Mouse (Mus musculus) heart, embryonic 14.5 days (tissue): Measurements from ENCODE around the gene Srpk2. TPM values are rescaled to one million over a fixed set of nuclear protein-coding genes. Genes with fewer than 3 reads are reported as not detected.

ENCODE experiments used
- ATAC-seq: fragments of 200-750 bp; cut with Nextera tagmentation; 2 replicates; pipeline ENCODE4 v1.8.0; 2017; ENCODE audit warnings: low read depth, moderate TSS enrichment; ENCODE audit not compliant: insufficient number of reproducible peaks, insufficient read depth, low FRiP score
- H3K27ac ChIP-seq, 2 experiments: fragments of 200-500 bp in 1 of 2; fragments of 300-500 bp in 1 of 2; sonication (generic) in 1 of 2; replicated peaks in 1 of 2; 2 replicates each; pipeline ENCODE4 v1.5.1; 2012 to 2014; ENCODE audit warnings: low read depth in 2 of 2, low read length in 2 of 2, control low read depth in 1 of 2, mild to moderate bottlenecking in 1 of 2, mixed read lengths in 1 of 2; ENCODE audit not compliant: control insufficient read depth in 1 of 2, insufficient read depth in 1 of 2
- H3K27me3 ChIP-seq: fragments of 300-500 bp; sonication (generic); 2 replicates; pipeline ENCODE4 v1.6.1; 2014; ENCODE audit warnings: mild to moderate bottlenecking, low read length, control low read depth; ENCODE audit not compliant: control insufficient read depth, insufficient read depth
- H3K36me3 ChIP-seq: fragments of 300-500 bp; sonication (generic); 2 replicates; pipeline ENCODE4 v1.6.1; 2014; ENCODE audit warnings: mild to moderate bottlenecking, control low read depth, low read length, mixed read lengths; ENCODE audit not compliant: control insufficient read depth, insufficient read depth
- H3K4me1 ChIP-seq, 2 experiments: fragments of 200-500 bp in 1 of 2; fragments of 300-500 bp in 1 of 2; sonication (generic) in 1 of 2; 2 replicates each; pipeline ENCODE4 v1.6.1; 2012 to 2014; ENCODE audit warnings: low read length in 2 of 2, control low read depth in 1 of 2, mixed read lengths in 1 of 2; ENCODE audit not compliant: control insufficient read depth in 2 of 2, insufficient read depth in 2 of 2
- H3K4me2 ChIP-seq: fragments of 300-500 bp; sonication (generic); 2 replicates; pipeline ENCODE4 v1.6.1; 2014; ENCODE audit warnings: mild to moderate bottlenecking, low read length
- H3K4me3 ChIP-seq, 2 experiments: fragments of 200-500 bp in 1 of 2; fragments of 300-500 bp in 1 of 2; sonication (generic) in 1 of 2; 2 replicates each; pipeline ENCODE4 v1.5.1; 2012 to 2014; ENCODE audit warnings: low read length in 2 of 2, mild to moderate bottlenecking in 2 of 2, control low read depth in 1 of 2, low read depth in 1 of 2, moderate library complexity in 1 of 2; ENCODE audit not compliant: control insufficient read depth in 1 of 2, insufficient read depth in 1 of 2
- H3K9ac ChIP-seq: fragments of 300-500 bp; sonication (generic); 2 replicates; pipeline ENCODE4 v1.6.1; 2014; ENCODE audit warnings: mild to moderate bottlenecking, low read length
- H3K9me3 ChIP-seq: fragments of 300-500 bp; sonication (generic); 2 replicates; pipeline ENCODE4 v1.6.1; 2016; ENCODE audit warnings: low read length, control low read depth; ENCODE audit not compliant: control insufficient read depth
- WGBS: fragments of 180-500 bp; shearing (Covaris S2); extraction: QIAGEN DNeasy Blood & Tissue Kit; methylation state at CpG from one replicate; pipeline ENCODE4 v1.1.7; 2014; 5-methylcytosine and 5-hydroxymethylcytosine counted together
- polyA plus RNA-seq: library from polyadenylated mRNA; unstranded; fragments of >200 nt; fragmentation: Nextera tagmentation; extraction: Ambion mirVana; gene quantifications from 2 replicates; pipeline ENCODE4 v1.2.1, GENCODE M21; 2014

Gene Srpk2
- polyA plus RNA-seq, 1 experiment from 2014 or later, result 49.6 TPM

DNA sequence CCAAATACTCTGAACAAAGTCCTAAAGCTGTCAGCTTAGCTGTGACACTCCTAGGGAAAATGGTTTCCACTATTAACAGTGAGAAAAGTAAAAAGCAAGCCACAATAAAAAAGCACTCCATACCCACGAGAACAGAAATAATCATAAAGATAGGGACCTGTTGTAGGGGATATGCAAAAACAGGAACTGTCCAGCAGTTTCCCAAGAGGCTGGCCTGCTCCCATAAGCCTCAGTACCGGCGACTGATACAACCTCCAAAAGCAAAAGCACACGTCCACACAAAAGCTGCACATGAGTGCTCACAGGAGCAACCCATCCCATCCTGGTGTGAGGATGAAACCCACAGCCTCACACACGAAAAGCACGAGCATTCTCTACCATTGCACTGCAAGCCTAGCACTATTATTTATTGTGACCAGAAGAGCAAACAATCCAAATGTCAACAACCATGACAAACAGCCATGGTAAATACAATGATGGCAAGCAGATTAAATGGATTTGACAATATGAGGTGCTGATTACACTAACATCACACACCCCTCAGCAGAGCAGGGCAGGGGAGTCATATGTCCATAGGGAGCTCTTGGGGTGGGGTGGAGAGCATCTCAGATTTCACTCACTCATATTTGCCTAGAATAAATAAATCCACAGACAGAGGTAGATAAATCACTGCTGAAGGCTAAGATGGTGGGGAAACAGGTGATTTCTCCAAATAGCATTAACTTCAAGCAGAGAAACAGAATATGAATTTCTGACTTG lies 107.9 kb downstream of the Srpk2 start:
- H3K4me2 ChIP-seq, result no peak overlapping the region
- ATAC-seq, result no peak
- peaks cover 0 to 13% of the 10 kb centered on the region in 2 experiments; a peak in 1 of 4 replicates for H3K4me1 ChIP-seq
- WGBS, result 57% methylated on average over 6 of the region's 6 CpGs
- H3K4me3 ChIP-seq, result no peak overlapping the region
- H3K27me3 ChIP-seq, result no peaks in the 10 kb centered on the region
- no peak overlapping the region for H3K27ac ChIP-seq
- H3K9ac ChIP-seq, result no peak overlapping the region
- H3K36me3 ChIP-seq, result no peaks in the 10 kb centered on the region
- no peaks in the 10 kb centered on the region for H3K9me3 ChIP-seq

DNA sequence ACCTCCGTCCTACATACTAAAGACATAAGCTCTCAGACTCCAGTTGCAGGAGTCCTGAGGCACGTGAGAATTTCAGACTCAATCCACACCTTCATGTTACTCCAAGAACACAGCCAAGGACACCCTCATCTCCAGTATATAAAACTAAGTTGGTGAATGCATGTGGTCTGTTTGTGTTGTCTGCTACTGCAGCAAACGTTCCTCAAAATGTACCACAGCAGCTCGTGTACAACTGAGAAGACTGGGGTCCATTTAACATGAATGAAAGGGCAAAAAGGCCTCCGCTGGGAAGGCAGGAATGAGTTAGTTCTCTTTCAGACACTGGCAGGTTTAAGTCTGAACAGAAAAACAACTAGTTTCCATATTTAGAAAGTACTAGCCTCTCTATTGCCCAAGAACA lies 110.5 kb downstream of the Srpk2 start:
- no peak overlapping the region for H3K27ac ChIP-seq
- no peaks in the 10 kb centered on the region for H3K9me3 ChIP-seq
- peaks cover 0 to 9% of the 10 kb centered on the region in 2 experiments; a peak in 1 of 4 replicates for H3K4me1 ChIP-seq
- H3K36me3 ChIP-seq, result no peaks in the 10 kb centered on the region
- H3K4me3 ChIP-seq, result no peak overlapping the region
- 93% methylated on average over 5 of the region's 5 CpGs for WGBS
- no peak overlapping the region for H3K9ac ChIP-seq
- no peak for ATAC-seq
- H3K4me2 ChIP-seq, result no peak overlapping the region
- no peaks in the 10 kb centered on the region for H3K27me3 ChIP-seq

DNA sequence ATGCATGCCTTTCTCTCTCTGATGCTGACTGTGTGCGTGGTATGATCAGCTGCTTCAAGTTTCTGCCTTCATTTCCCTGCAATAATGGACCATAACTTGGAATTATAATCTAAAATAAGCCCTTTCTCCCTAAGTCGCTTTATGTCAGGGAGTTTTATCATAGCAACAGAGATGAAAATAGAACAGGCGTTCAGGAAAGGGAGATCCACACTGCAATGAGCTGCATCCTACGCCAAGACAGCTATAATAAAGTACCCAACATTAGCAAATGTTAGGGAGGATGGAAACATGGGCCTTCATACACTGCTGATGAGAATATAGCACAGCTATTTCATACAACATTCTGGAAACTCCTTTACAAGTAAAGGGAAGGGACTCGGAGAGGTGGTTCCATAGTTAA lies 116.2 kb downstream of the Srpk2 start:
- 88% methylated on average over 5 of the region's 5 CpGs for WGBS
- Histone ChIP-seq H3K27ac (no peak overlapping the region), H3K27me3 (no peaks in the 10 kb centered on the region), H3K4me3 (no peak overlapping the region), H3K4me1 (peaks cover 0 to 5% of the 10 kb centered on the region in 2 experiments; a peak in 1 of 4 replicates), H3K4me2 (no peak overlapping the region), H3K9ac (no peak overlapping the region), H3K36me3 (peaks cover 12% of the 10 kb centered on the region), H3K9me3 (no peaks in the 10 kb centered on the region)
- no peak for ATAC-seq

DNA sequence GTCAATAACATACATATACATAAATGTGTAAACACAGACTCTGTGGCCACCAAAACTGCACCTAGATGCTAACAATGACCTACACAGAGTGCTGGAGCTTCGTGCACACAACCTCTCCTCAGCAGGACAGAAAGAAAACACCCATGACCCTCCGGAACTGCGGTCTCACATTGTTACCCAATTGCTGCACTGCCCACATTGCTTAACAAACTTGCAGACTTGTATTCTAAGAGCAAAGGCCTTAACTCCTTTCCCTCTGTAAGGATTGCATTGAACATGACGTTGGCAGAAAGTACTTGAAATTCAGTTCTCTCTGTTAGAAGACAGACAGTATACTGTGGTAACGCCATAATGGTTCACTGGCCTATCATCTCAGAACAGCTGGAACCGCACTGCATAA lies 118.0 kb downstream of the Srpk2 start:
- Histone ChIP-seq H3K9me3 (no peaks in the 10 kb centered on the region), H3K4me2 (no peak overlapping the region), H3K27ac (no peak overlapping the region), H3K36me3 (peaks cover 26% of the 10 kb centered on the region), H3K9ac (no peak overlapping the region), H3K4me1 (peaks cover 0 to 5% of the 10 kb centered on the region in 2 experiments; a peak in 1 of 4 replicates), H3K27me3 (no peaks in the 10 kb centered on the region), H3K4me3 (no peak overlapping the region)
- 88% methylated on average over 6 of the region's 6 CpGs for WGBS
- ATAC-seq, result no peak

DNA sequence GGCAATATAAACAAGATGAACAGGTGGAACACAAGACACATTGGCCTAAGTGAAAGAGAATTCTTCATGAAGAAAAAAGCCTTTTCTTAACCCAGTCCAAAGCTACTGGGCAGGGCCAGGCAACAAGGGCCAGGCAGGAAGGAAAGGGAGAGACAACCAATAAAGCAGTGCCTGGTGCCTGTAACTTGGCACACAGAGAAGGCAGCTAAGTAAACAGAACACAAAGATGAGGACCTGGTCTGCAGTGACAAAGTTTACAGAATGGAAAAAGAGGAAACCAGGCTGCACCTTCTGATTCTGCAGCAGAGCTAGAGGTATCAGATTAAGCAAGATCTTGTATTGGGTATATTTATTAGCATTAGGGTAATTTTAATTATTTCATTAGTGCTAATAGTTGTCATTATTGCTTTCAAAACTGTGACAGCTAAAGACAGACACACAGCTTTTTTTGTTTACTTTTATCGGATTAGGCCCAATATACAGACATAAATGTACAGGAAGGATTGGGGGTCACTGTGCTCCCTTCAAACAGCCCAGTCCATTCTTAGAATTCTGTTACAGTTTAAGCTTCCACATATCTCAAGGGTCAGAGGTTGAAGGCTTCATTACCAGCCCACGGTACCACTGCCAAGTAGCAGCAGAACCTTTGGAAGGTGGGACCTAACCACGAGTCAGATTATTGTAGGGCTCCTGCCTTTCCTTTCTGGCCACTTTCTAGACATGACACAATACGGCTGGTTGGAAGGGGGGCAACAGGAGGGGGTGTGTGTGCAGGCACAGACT lies 121.9 kb downstream of the Srpk2 start:
- no peak overlapping the region for H3K9ac ChIP-seq
- no peaks in the 10 kb centered on the region for H3K27me3 ChIP-seq
- peaks cover 0 to 5% of the 10 kb centered on the region in 2 experiments; a peak in 1 of 4 replicates for H3K4me1 ChIP-seq
- no peak overlapping the region for H3K4me2 ChIP-seq
- H3K27ac ChIP-seq, result no peak overlapping the region
- H3K4me3 ChIP-seq, result no peak overlapping the region
- WGBS, result 73% methylated on average over 4 of the region's 4 CpGs
- H3K36me3 ChIP-seq, result peaks cover 45% of the 10 kb centered on the region
- H3K9me3 ChIP-seq, result no peaks in the 10 kb centered on the region
- no peak for ATAC-seq

DNA sequence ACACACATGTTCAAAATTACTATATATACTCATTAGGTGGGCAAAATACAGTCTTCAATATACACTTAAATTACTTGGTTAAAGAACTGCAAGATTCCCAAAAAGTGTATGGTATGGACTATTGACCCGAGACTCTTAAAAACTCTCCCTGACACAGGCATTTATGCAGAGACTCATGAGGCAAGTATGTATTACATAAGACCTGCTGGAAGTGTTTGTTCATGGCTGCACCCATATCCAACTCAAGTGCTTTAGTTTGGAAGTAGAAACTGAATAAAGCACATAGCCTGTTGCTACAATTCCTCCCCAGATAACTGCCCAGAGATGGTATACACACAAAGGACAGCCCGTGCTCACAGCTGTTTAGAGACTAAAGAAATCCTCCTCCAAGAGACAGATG lies 123.2 kb downstream of the Srpk2 start:
- Histone ChIP-seq H3K4me3 (no peak overlapping the region), H3K27ac (no peak overlapping the region), H3K9me3 (no peaks in the 10 kb centered on the region), H3K4me1 (peaks cover 2 to 6% of the 10 kb centered on the region in 2 experiments; a peak in 3 of 4 replicates), H3K9ac (no peak overlapping the region), H3K27me3 (no peaks in the 10 kb centered on the region), H3K4me2 (no peak overlapping the region), H3K36me3 (peaks cover 45% of the 10 kb centered on the region)
- 89% methylated on average over 2 of the region's 2 CpGs for WGBS
- no peak for ATAC-seq

DNA sequence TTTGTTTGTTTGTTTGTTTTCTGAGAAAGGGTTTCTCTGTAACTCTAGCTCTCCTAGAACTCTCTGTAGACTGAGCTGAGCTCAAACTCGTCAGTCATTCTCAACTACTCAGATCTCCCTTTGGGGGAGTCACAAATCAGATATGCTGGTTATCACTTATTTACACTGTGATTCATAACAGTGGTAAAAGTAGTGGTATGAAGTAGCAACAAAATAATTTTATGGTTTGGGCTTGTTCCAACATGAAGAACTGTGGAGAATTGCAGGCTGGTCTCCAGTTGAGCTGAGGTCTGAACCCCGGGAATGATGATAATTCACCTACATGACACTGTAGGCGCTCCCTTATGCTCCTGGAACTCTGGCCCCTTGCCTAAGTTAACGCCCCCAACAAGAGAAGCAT lies 124.2 kb downstream of the Srpk2 start:
- WGBS, result 84% methylated on average over 4 of the region's 4 CpGs
- Histone ChIP-seq H3K36me3 (peaks cover 51% of the 10 kb centered on the region), H3K4me2 (no peak overlapping the region), H3K9ac (no peak overlapping the region), H3K27me3 (no peaks in the 10 kb centered on the region), H3K9me3 (no peaks in the 10 kb centered on the region), H3K27ac (no peak overlapping the region), H3K4me3 (no peak overlapping the region), H3K4me1 (peaks cover 2 to 9% of the 10 kb centered on the region in 2 experiments; a peak in 3 of 4 replicates)
- no peak for ATAC-seq
